In genomic region chr6:34909631-34910345, GRCm38 (mm10) we compare ENCODE assay signal across 8 mouse cellular contexts. TPM values are rescaled to one million over a fixed set of nuclear protein-coding genes. Genes with fewer than 3 reads are reported as not detected.
DNase-seq lines count a peak whose midpoint lies in the region; ATAC-seq and TF ChIP-seq lines count a peak whose summit lies in the region.

No protein-coding gene starts in this region.

- peaks cover 5% of the 10 kb centered on the region for H3K4me1 ChIP-seq in lung, embryonic 14.5 days (ENCODE audit: insufficient read depth)
- no peaks in the 10 kb centered on the region for H3K4me1 ChIP-seq in forebrain, embryonic 11.5 days (replicated peaks; ENCODE audit: control insufficient read depth, insufficient read depth, low read length)
- H3K4me1 ChIP-seq in limb, embryonic 10.5 days, result peaks cover 14% of the 10 kb centered on the region
- H3K4me1 ChIP-seq in neural tube, embryonic 15.5 days, result peaks cover 27% of the 10 kb centered on the region

- H3K9me3 ChIP-seq in lung, embryonic 14.5 days (ENCODE audit: low read depth, low read length), result no peaks in the 10 kb centered on the region
- no peaks in the 10 kb centered on the region for H3K9me3 ChIP-seq in forebrain, embryonic 11.5 days (ENCODE audit: control insufficient read depth, low read length)
- no peaks in the 10 kb centered on the region for H3K9me3 ChIP-seq in limb, embryonic 10.5 days (replicated peaks)
- no peaks in the 10 kb centered on the region for H3K9me3 ChIP-seq in neural tube, embryonic 15.5 days (replicated peaks)

- H3K27ac ChIP-seq in lung, embryonic 14.5 days (ENCODE audit: low read depth), result peak overlapping the region; percentile 83; the same call in 1 of the 2 replicates
- no peak overlapping the region for H3K27ac ChIP-seq in forebrain, embryonic 11.5 days (ENCODE audit: low read depth, low read length)
- H3K27ac ChIP-seq in limb, embryonic 10.5 days, result peak overlapping the region; percentile 89
- H3K27ac ChIP-seq in neural tube, embryonic 15.5 days (replicated peaks), result peak overlapping the region; percentile 90

- no peak for ATAC-seq in lung, embryonic 14.5 days (ENCODE audit: insufficient read depth)
- ATAC-seq in forebrain, embryonic 11.5 days (replicated peaks; ENCODE audit: low FRiP score), result no peak
- ATAC-seq in neural tube, embryonic 15.5 days (ENCODE audit: low FRiP score), result no peak
- ATAC-seq in inflammation-experienced regulatory T-cells, adult 6 months, result no peak

- 41% methylated on average over 8 of the region's 8 CpGs for WGBS in lung, embryonic 14.5 days
- 49% methylated on average over 8 of the region's 8 CpGs for WGBS in forebrain, embryonic 11.5 days
- 54% methylated on average over 8 of the region's 8 CpGs for WGBS in limb, embryonic 10.5 days
- WGBS in neural tube, embryonic 15.5 days, result 39% methylated on average over 8 of the region's 8 CpGs

- no peaks in the 10 kb centered on the region for H3K27me3 ChIP-seq in lung, embryonic 14.5 days (ENCODE audit: insufficient read depth, low read length)
- no peaks in the 10 kb centered on the region for H3K27me3 ChIP-seq in forebrain, embryonic 11.5 days (ENCODE audit: control insufficient read depth, insufficient read depth, low read length)
- H3K27me3 ChIP-seq in limb, embryonic 10.5 days (ENCODE audit: low read depth, poor library complexity, severe bottlenecking), result no peaks in the 10 kb centered on the region
- no peaks in the 10 kb centered on the region for H3K27me3 ChIP-seq in neural tube, embryonic 15.5 days (replicated peaks)

- peak overlapping the region; percentile 61 for H3K9ac ChIP-seq in lung, embryonic 14.5 days
- peak overlapping the region; percentile 70 for H3K9ac ChIP-seq in forebrain, embryonic 11.5 days (ENCODE audit: low read length)
- H3K9ac ChIP-seq in neural tube, embryonic 15.5 days (replicated peaks), result peak overlapping the region; percentile 72

- peaks cover 43% of the 10 kb centered on the region for H3K36me3 ChIP-seq in lung, embryonic 14.5 days (ENCODE audit: insufficient read depth)
- H3K36me3 ChIP-seq in forebrain, embryonic 11.5 days (ENCODE audit: control insufficient read depth, insufficient read depth, low read length), result no peaks in the 10 kb centered on the region; the same call in 1 of the 2 replicates
- H3K36me3 ChIP-seq in limb, embryonic 10.5 days, result peaks cover 39% of the 10 kb centered on the region
- peaks cover 29% of the 10 kb centered on the region for H3K36me3 ChIP-seq in neural tube, embryonic 15.5 days

- DNase-seq in lung, embryonic 14.5 days, result no peak
- no peak for DNase-seq in lung, postnatal 10 days
- no peak for DNase-seq in forebrain, embryonic 11.5 days (ENCODE audit: low spot score)
- DNase-seq in limb, embryonic 10.5 days (ENCODE audit: low spot score), result no peak
- no peak for DNase-seq in urinary bladder, postnatal 10 days (ENCODE audit: low spot score)
- DNase-seq in layer of hippocampus, adult 9-11 months, result no peak

- TF ChIP-seq CTCF in lung, embryonic 14.5 days (IDR thresholded peaks at IDR 0.05; ENCODE audit: low read depth), result no peak

- H3K4me3 ChIP-seq in lung, embryonic 14.5 days (ENCODE audit: low read depth, low read length), result peak overlapping the region; percentile 72
- peak overlapping the region; percentile 63 for H3K4me3 ChIP-seq in forebrain, embryonic 11.5 days (ENCODE audit: low read depth, low read length)
- H3K4me3 ChIP-seq in limb, embryonic 10.5 days, result peak overlapping the region; percentile 78
- peak overlapping the region; percentile 76 for H3K4me3 ChIP-seq in neural tube, embryonic 15.5 days (replicated peaks)

- H3K4me2 ChIP-seq in lung, embryonic 14.5 days, result peak overlapping the region; percentile 70
- peak overlapping the region; percentile 58 for H3K4me2 ChIP-seq in forebrain, embryonic 11.5 days (ENCODE audit: low read depth, low read length, severe bottlenecking)
- H3K4me2 ChIP-seq in neural tube, embryonic 15.5 days, result peak overlapping the region; percentile 64

RNA-seq across cellular contexts. Expression of gene Wdr91, which starts 0.9 kb away (rescaled TPM):
- polyA plus RNA-seq in lung, embryonic 14.5 days (2014; fragmentation: Nextera tagmentation; extraction: Ambion mirVana), result 14.7 and 16.2 TPM in 2 replicates
- polyA plus RNA-seq in forebrain, embryonic 11.5 days (2014; fragmentation: Nextera tagmentation; extraction: Ambion mirVana), result 12.3 and 12.9 TPM in 2 replicates
- polyA plus RNA-seq in limb, embryonic 10.5 days (2016; fragmentation: Nextera tagmentation; extraction: Ambion mirVana), result 9.6 and 13.0 TPM in 2 replicates
- polyA plus RNA-seq in neural tube, embryonic 15.5 days (2015; fragmentation: Nextera tagmentation; extraction: Ambion mirVana), result 13.4 and 15.1 TPM in 2 replicates
- 10 to 100 TPM; 15.2 to 23.5 (median 19.1) TPM for polyA plus RNA-seq in inflammation-experienced regulatory T-cells, adult 6 months (2017; shearing (Covaris generic))

RNA-seq across cellular contexts. Expression of gene Stra8, which starts 10.2 kb away (rescaled TPM):
- polyA plus RNA-seq in lung, embryonic 14.5 days (2014; fragmentation: Nextera tagmentation; extraction: Ambion mirVana), result not detected in 2 replicates
- polyA plus RNA-seq in forebrain, embryonic 11.5 days (2014; fragmentation: Nextera tagmentation; extraction: Ambion mirVana), result not detected in 2 replicates
- polyA plus RNA-seq in limb, embryonic 10.5 days (2016; fragmentation: Nextera tagmentation; extraction: Ambion mirVana), result not detected in 2 replicates
- not detected in 2 replicates for polyA plus RNA-seq in neural tube, embryonic 15.5 days (2015; fragmentation: Nextera tagmentation; extraction: Ambion mirVana)
- not detected for polyA plus RNA-seq in inflammation-experienced regulatory T-cells, adult 6 months (2017; shearing (Covaris generic))

RNA-seq across cellular contexts. Expression of gene Cyren, which starts 31.9 kb away (rescaled TPM):
- 15.0 and 17.6 TPM in 2 replicates for polyA plus RNA-seq in lung, embryonic 14.5 days (2014; fragmentation: Nextera tagmentation; extraction: Ambion mirVana)
- 13.7 and 13.9 TPM in 2 replicates for polyA plus RNA-seq in forebrain, embryonic 11.5 days (2014; fragmentation: Nextera tagmentation; extraction: Ambion mirVana)
- polyA plus RNA-seq in limb, embryonic 10.5 days (2016; fragmentation: Nextera tagmentation; extraction: Ambion mirVana), result 19.6 and 20.1 TPM in 2 replicates
- 8.8 and 10.6 TPM in 2 replicates for polyA plus RNA-seq in neural tube, embryonic 15.5 days (2015; fragmentation: Nextera tagmentation; extraction: Ambion mirVana)
- polyA plus RNA-seq in inflammation-experienced regulatory T-cells, adult 6 months (2017; shearing (Covaris generic)), result 1 to 10 TPM; 5.7 to 6.7 (median 6.5) TPM

RNA-seq across cellular contexts. Expression of gene Tmem140, which starts 46.8 kb away (rescaled TPM):
- 2.7 TPM in 2 replicates for polyA plus RNA-seq in lung, embryonic 14.5 days (2014; fragmentation: Nextera tagmentation; extraction: Ambion mirVana)
- 0.89 and 1.2 TPM in 2 replicates for polyA plus RNA-seq in forebrain, embryonic 11.5 days (2014; fragmentation: Nextera tagmentation; extraction: Ambion mirVana)
- 2.3 and 2.7 TPM in 2 replicates for polyA plus RNA-seq in limb, embryonic 10.5 days (2016; fragmentation: Nextera tagmentation; extraction: Ambion mirVana)
- polyA plus RNA-seq in neural tube, embryonic 15.5 days (2015; fragmentation: Nextera tagmentation; extraction: Ambion mirVana), result 1.1 and 2.6 TPM in 2 replicates
- polyA plus RNA-seq in inflammation-experienced regulatory T-cells, adult 6 months (2017; shearing (Covaris generic)), result 10 to 100 TPM; 16.8 to 30.9 (median 17.3) TPM
